Mouse (Mus musculus) embryonic facial prominence, embryonic 13.5 days (tissue): Measurements from ENCODE around the gene Itgb6. TPM values are rescaled to one million over a fixed set of nuclear protein-coding genes. Genes with fewer than 3 reads are reported as not detected.

Experiments
- ATAC-seq: fragments of 200-750 bp; cut with Nextera tagmentation; 2 replicates; pipeline ENCODE4 v1.8.0; 2017; ENCODE audit warnings: low read depth; ENCODE audit not compliant: insufficient number of reproducible peaks, insufficient read depth, low FRiP score, low TSS enrichment
- H3K27ac ChIP-seq: fragments of 300-500 bp; sonication (generic); 2 replicates; pipeline ENCODE4 v1.5.1; 2015; ENCODE audit warnings: moderate library complexity, mild to moderate bottlenecking, inconsistent platforms
- H3K27me3 ChIP-seq: fragments of 300-500 bp; sonication (generic); 2 replicates; pipeline ENCODE4 v1.6.1; 2015; ENCODE audit warnings: mild to moderate bottlenecking, inconsistent platforms
- H3K36me3 ChIP-seq: fragments of 300-500 bp; sonication (generic); 2 replicates; pipeline ENCODE4 v1.6.1; 2015; ENCODE audit warnings: mild to moderate bottlenecking, inconsistent platforms
- H3K4me1 ChIP-seq: fragments of 300-500 bp; sonication (generic); 2 replicates; pipeline ENCODE4 v1.6.1; 2015; ENCODE audit warnings: inconsistent platforms
- H3K4me2 ChIP-seq: fragments of 300-500 bp; sonication (generic); 2 replicates; pipeline ENCODE4 v1.6.1; 2015; ENCODE audit warnings: moderate library complexity, mild to moderate bottlenecking, inconsistent platforms
- H3K4me3 ChIP-seq: fragments of 300-500 bp; sonication (generic); 2 replicates; pipeline ENCODE4 v1.5.1; 2015; ENCODE audit warnings: mild to moderate bottlenecking, inconsistent platforms
- H3K9ac ChIP-seq: fragments of 300-500 bp; sonication (generic); 2 replicates; pipeline ENCODE4 v1.6.1; 2015; ENCODE audit warnings: mild to moderate bottlenecking, inconsistent platforms
- H3K9me3 ChIP-seq: fragments of 300-500 bp; sonication (generic); 2 replicates; pipeline ENCODE4 v1.6.1; 2016; ENCODE audit warnings: inconsistent platforms
- WGBS: fragments of 180-500 bp; shearing (Covaris S2); methylation state at CpG from one replicate; pipeline ENCODE4 v1.1.7; 2015; ENCODE audit warnings: mixed read lengths; 5-methylcytosine and 5-hydroxymethylcytosine counted together
- polyA plus RNA-seq: library from polyadenylated mRNA; unstranded; fragments of >200 nt; fragmentation: Nextera tagmentation; extraction: Ambion mirVana; gene quantifications from 2 replicates; pipeline ENCODE4 v1.2.1, GENCODE M21; 2015

Itgb6 gene
- polyA plus RNA-seq, 1 experiment from 2014 or later: 2.1 TPM

DNA sequence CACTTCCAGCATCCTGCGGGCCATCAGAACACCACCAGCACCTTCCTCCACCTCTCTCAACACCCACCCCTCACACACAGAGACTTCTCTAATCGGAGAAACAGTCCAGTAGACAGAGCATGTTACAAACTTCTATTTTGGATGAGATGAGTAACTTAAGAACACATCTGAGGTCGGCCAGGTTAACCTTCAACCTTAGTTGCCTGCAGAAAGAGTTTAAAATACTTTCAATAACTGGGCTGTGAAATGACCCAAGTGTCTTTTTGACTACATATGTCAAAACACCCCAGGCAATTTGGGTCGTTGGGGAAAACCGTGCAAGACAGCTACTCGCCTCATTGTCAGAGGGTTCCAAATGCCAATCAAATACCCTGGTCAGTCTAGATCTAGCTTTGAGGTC lies 10.0 kb downstream of the Itgb6 start:
- Histone ChIP-seq H3K27ac (no peak overlapping the region), H3K4me1 (peaks cover 35% of the 10 kb centered on the region), H3K9ac (no peak overlapping the region), H3K4me2 (no peak overlapping the region), H3K36me3 (no peaks in the 10 kb centered on the region), H3K27me3 (no peaks in the 10 kb centered on the region), H3K9me3 (no peaks in the 10 kb centered on the region), H3K4me3 (no peak overlapping the region)
- no peak for ATAC-seq
- 39% methylated on average over 6 of the region's 6 CpGs for whole genome bisulfite sequencing

DNA sequence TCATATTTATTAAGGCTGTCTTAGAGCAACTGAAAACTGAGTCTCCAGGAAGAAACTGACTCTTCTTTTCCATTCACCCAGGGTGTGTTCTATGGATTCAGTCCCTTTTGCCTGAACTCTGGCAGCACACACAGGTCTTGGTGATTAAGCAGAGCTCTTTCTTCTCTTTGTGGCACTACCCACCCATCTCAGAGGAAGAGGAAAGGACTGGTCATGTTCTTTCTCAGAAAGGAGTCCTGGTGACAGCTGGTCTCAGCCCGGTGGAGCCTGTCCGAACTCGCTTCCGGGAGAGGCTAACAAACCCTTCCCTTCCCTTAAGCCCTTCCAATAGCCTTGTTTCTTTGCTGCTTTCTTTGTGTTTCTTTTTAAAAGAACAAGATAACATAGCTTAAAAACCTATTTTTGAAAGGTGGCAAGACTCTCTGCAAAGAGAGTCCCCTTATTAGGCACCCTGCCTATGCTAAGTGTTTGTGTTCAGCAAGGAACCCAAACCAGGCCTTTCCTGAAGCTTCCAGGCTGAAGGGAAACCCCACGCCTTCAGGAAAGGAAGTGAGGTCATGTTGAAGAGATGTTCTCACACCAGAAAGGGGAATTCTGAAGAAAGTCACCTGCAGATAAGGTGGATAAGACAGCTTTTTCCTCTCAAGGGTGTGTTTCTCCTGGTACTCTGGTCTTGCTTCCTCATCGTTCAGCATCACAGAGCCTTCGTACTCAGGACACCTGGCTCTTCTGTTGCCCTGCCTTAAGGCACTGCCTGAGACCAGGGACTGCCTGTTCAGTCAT lies 11.2 kb downstream of the Itgb6 start:
- Histone ChIP-seq H3K27me3 (no peaks in the 10 kb centered on the region), H3K9me3 (no peaks in the 10 kb centered on the region), H3K4me1 (peaks cover 30% of the 10 kb centered on the region), H3K27ac (no peak overlapping the region), H3K4me3 (no peak overlapping the region), H3K36me3 (no peaks in the 10 kb centered on the region), H3K9ac (no peak overlapping the region), H3K4me2 (no peak overlapping the region)
- no peak for ATAC-seq
- 80% methylated on average over 7 of the region's 7 CpGs for WGBS

GRCm38 (mm10) chr2:60710317-60710716 lies 12.1 kb downstream of the Itgb6 start:
- Histone ChIP-seq H3K4me1 (peaks cover 22% of the 10 kb centered on the region), H3K4me3 (no peak overlapping the region), H3K4me2 (no peak overlapping the region), H3K27me3 (no peaks in the 10 kb centered on the region), H3K27ac (no peak overlapping the region), H3K9ac (no peak overlapping the region), H3K36me3 (no peaks in the 10 kb centered on the region), H3K9me3 (no peaks in the 10 kb centered on the region)
- 88% methylated on average over 4 of the region's 4 CpGs for WGBS
- ATAC-seq: no peak

GRCm38 (mm10) chr2:60708671-60709070 lies 13.8 kb downstream of the Itgb6 start:
- no peak overlapping the region for H3K4me2 ChIP-seq
- H3K4me1 ChIP-seq: peaks cover 6% of the 10 kb centered on the region
- no peaks in the 10 kb centered on the region for H3K9me3 ChIP-seq
- no peaks in the 10 kb centered on the region for H3K36me3 ChIP-seq
- H3K27ac ChIP-seq: no peak overlapping the region
- no peaks in the 10 kb centered on the region for H3K27me3 ChIP-seq
- ATAC-seq: no peak
- H3K9ac ChIP-seq: no peak overlapping the region
- no peak overlapping the region for H3K4me3 ChIP-seq
- 34% methylated on average over 3 of the region's 3 CpGs for WGBS

- H3K4me2 ChIP-seq: no peak overlapping the region
- no peaks in the 10 kb centered on the region for H3K27me3 ChIP-seq
- no peak overlapping the region for H3K4me3 ChIP-seq
- peaks cover 12% of the 10 kb centered on the region for H3K4me1 ChIP-seq
- WGBS: 79% methylated on average over 3 of the region's 3 CpGs
- H3K27ac ChIP-seq: no peak overlapping the region
- ATAC-seq: no peak
- H3K9ac ChIP-seq: no peak overlapping the region
- no peaks in the 10 kb centered on the region for H3K9me3 ChIP-seq
- H3K36me3 ChIP-seq: no peaks in the 10 kb centered on the region
Measured at GRCm38 (mm10) chr2:60706866-60707265, 15.6 kb downstream of the Itgb6 start.

DNA sequence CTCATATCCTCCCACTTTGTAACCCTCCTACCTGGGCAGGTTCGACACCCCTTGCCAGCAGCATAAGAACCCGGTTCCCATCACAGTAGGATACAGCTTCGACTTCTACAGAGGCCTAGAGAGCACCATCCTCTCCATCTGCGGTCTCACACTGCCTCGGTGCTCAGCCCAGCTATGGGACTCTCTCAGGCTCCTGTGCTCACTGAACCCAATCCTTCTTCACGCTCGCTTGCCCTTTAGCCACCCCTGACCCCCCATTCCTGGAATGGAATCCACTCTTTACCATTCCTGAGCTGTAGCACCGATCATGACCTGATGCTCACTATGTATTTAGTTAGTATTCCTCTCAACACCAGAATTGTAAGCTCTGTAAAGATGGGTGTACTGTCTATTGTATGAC lies 17.0 kb downstream of the Itgb6 start:
- Histone ChIP-seq H3K27me3 (no peaks in the 10 kb centered on the region), H3K4me3 (no peak overlapping the region), H3K27ac (no peak overlapping the region), H3K4me1 (peaks cover 8% of the 10 kb centered on the region), H3K9me3 (no peaks in the 10 kb centered on the region), H3K4me2 (no peak overlapping the region), H3K9ac (no peak overlapping the region), H3K36me3 (no peaks in the 10 kb centered on the region)
- WGBS: 89% methylated on average over 8 of the region's 8 CpGs
- ATAC-seq: no peak

DNA sequence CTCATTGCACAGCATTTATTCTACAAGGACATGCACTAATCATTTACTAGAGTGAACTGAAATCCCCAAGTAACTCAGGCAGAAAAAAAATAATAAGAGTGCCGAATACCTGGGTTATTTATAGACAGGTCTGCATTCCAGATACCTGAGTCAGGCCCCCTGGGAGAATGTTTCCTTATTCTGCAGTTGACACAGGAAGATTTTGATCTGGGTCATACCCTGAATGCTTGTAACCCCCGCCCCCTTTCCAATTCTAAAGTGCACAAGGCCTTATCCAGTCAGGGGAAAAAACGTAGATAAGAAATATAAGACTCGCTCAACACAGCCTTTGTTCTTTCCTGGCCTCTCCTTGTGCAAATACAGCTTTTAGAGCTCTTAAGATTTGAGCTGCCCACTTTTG lies 19.1 kb downstream of the Itgb6 start:
- no peak overlapping the region for H3K9ac ChIP-seq
- ATAC-seq: no peak

GRCm38 (mm10) chr2:60700956-60701355 lies 21.5 kb downstream of the Itgb6 start:
- H3K9ac ChIP-seq: no peak overlapping the region
- no peak for ATAC-seq
- H3K4me3 ChIP-seq: no peak overlapping the region
- H3K36me3 ChIP-seq: no peaks in the 10 kb centered on the region
- peaks cover 27% of the 10 kb centered on the region for H3K4me1 ChIP-seq
- H3K27me3 ChIP-seq: no peaks in the 10 kb centered on the region
- H3K27ac ChIP-seq: no peak overlapping the region
- H3K9me3 ChIP-seq: no peaks in the 10 kb centered on the region
- 77% methylated on average over 4 of the region's 4 CpGs for WGBS
- H3K4me2 ChIP-seq: no peak overlapping the region

More for the DNA sequence above, 19.1 kb downstream of the Itgb6 start:
- H3K36me3 ChIP-seq: no peaks in the 10 kb centered on the region
- no peak overlapping the region for H3K27ac ChIP-seq
- no peaks in the 10 kb centered on the region for H3K9me3 ChIP-seq
- H3K4me3 ChIP-seq: no peak overlapping the region
- whole genome bisulfite sequencing: 33% methylated on average over 4 of the region's 4 CpGs
- H3K27me3 ChIP-seq: no peaks in the 10 kb centered on the region
- peaks cover 12% of the 10 kb centered on the region for H3K4me1 ChIP-seq
- H3K4me2 ChIP-seq: no peak overlapping the region

- H3K9me3 ChIP-seq: no peaks in the 10 kb centered on the region
- no peak overlapping the region for H3K27ac ChIP-seq
- H3K27me3 ChIP-seq: no peaks in the 10 kb centered on the region
- H3K4me3 ChIP-seq: no peak overlapping the region
- peaks cover 27% of the 10 kb centered on the region for H3K4me1 ChIP-seq
- ATAC-seq: no peak
- no peaks in the 10 kb centered on the region for H3K36me3 ChIP-seq
- WGBS: 76% methylated on average over 3 of the region's 3 CpGs
- H3K9ac ChIP-seq: no peak overlapping the region
- no peak overlapping the region for H3K4me2 ChIP-seq
Measured at GRCm38 (mm10) chr2:60700013-60700412, 22.4 kb downstream of the Itgb6 start.

GRCm38 (mm10) chr2:60699591-60699990 lies 22.9 kb downstream of the Itgb6 start:
- no peaks in the 10 kb centered on the region for H3K36me3 ChIP-seq
- H3K4me2 ChIP-seq: no peak overlapping the region
- peaks cover 27% of the 10 kb centered on the region for H3K4me1 ChIP-seq
- no peak overlapping the region for H3K4me3 ChIP-seq
- no peak overlapping the region for H3K9ac ChIP-seq
- no peaks in the 10 kb centered on the region for H3K9me3 ChIP-seq
- 85% methylated on average over 3 of the region's 3 CpGs for WGBS
- no peak for ATAC-seq
- no peaks in the 10 kb centered on the region for H3K27me3 ChIP-seq
- H3K27ac ChIP-seq: no peak overlapping the region

GRCm38 (mm10) chr2:60698155-60698554 lies 24.3 kb downstream of the Itgb6 start:
- Histone ChIP-seq H3K36me3 (no peaks in the 10 kb centered on the region), H3K27ac (peak overlapping the region; percentile 64; the same call in 1 of the 2 replicates), H3K4me1 (peaks cover 24% of the 10 kb centered on the region), H3K27me3 (no peaks in the 10 kb centered on the region), H3K9me3 (no peaks in the 10 kb centered on the region), H3K4me2 (no peak overlapping the region), H3K9ac (no peak overlapping the region), H3K4me3 (no peak overlapping the region)
- WGBS: 17% methylated on average over 1 of the region's 1 CpGs
- no peak for ATAC-seq

DNA sequence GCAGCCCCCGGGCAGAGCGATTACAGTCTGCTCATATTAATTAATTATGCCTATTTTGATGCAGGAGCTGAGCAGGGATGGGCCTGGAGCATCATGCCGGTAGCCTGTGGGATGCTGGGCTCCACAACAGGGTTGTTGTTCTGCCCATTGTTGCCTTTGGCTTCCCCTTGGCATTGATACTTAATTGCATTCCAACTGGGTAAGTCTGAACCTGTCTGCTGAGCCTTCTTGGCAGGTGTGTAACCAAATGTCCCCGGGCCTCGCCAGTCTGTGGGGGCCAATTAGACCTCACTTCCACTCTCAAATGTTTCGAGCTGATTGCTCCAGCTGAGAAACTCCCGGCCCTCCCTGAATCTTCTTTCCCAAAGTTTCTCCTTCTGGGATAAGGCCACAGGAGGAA lies 24.9 kb downstream of the Itgb6 start:
- ATAC-seq: no peak
- Histone ChIP-seq H3K36me3 (no peaks in the 10 kb centered on the region), H3K27me3 (no peaks in the 10 kb centered on the region), H3K4me2 (no peak overlapping the region), H3K4me1 (peaks cover 22% of the 10 kb centered on the region), H3K27ac (0 out of 2 replicates have a peak overlapping the region, but pooled peaks have one; percentile 64), H3K9ac (no peak overlapping the region), H3K9me3 (no peaks in the 10 kb centered on the region), H3K4me3 (no peak overlapping the region)
- WGBS: 53% methylated on average over 7 of the region's 7 CpGs
